Mouse (Mus musculus) gastrocnemius, adult 8-10 months (tissue): ENCODE results near the gene Lgals12. TPM values are rescaled to one million over a fixed set of nuclear protein-coding genes. Genes with fewer than 3 reads are reported as not detected.

ENCODE experiments used
- DNase-seq, 2 experiments: peaks; one replicate each; pipeline ENCODE4 v3.0.0; 2022; ENCODE audit warnings: low spot score in 2 of 2
- total RNA-seq, 4 experiments: library from RNA; stranded (reverse); gene quantifications; 2 replicates each; pipeline ENCODE4 v1.2.4; 2022

Gene Lgals12
- 1 to 10 TPM in 2 of 4 experiments, under 1 TPM in 2; 0.46 to 2.0 (median 1.2) TPM for total RNA-seq

DNA sequence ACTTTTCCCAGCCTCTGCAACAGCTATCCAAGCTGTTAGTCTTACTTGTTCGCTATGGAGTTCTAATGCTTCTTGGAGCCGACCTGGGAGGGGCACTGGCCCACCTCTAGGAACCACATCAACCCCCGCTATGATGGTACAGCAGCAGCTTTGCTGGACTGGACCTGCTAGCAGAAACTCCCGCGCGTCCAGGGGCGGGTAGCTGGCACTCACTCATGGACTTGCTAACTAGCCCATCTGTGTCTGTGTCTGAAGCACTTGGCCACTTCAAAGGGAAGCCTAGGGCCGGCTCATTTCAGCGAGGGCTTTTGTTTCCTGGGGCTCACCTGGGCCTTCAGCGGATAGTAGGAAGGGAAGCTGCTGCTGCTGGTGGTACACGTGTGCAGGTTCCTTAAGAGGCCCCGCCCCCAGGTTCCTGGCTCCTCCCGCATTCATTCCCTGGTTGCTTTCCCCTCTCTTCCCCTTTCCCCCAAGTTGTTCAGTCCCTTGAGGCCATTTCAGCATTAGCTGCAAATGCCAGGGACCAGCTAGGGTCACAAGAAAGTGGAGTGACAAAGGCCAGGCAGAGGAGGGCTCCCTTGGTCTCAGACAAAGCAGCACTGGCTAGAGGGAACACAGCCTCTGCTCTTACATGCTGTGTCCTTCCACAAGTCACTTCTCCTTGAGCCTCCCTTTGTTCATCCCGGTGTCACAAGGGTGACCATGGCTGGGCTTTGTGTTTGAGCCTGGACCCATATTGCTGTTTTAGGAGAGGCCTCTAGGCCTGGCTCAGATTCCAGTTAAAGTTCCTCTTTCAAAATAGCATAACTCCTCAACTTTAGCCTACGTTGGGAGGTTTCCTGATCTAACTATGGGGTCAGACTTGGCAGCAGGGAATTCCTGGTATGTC, at the start of gene Lgals12:
TSS of gene Lgals12 (minus strand) at position 393 of the 889 bp plus-strand sequence.
- no peak for DNase-seq

GRCm38 (mm10) chr19:7648913-7649666, 42.1 kb upstream of the Lgals12 start:
- no peak for DNase-seq

DNA sequence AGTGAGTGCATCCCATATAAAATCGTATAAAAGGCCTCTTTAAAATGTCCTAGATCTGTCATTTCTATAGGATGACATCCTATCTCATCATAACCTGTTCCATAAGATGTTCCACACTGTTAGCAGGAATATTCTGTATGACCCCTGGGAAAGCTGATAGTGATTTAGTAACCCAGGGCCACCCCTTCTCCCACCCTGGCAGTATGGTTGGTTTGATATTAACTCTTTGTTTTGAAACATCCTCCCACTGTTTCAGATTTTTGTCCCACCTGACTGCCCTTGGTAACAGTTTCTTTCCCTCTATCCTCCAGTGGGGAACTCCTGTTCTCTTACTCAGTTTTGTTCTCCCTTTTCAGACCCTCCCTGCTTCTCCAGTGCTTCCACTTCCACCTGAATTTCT, 26.8 kb upstream of the Lgals12 start:
- DNase-seq = no peak

DNA sequence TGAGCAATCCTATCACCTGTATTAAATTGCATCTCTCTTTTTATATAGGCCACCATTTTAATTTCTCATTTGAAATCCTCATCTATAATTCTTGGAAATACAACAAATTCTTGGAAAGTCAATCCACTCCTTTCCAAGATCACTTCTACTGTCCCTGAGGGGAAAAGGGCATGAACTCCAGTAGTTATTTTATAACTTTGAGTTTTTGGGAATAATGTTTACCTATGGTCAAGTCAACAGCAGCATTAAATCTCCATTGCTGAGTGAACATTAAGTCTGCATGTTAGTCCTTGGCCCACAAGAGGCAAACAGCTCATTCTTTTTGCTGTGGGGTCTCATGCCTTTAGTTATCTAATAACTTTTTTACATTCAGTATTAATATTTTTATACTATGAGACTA, 26.0 kb upstream of the Lgals12 start:
- DNase-seq = no peak

DNA sequence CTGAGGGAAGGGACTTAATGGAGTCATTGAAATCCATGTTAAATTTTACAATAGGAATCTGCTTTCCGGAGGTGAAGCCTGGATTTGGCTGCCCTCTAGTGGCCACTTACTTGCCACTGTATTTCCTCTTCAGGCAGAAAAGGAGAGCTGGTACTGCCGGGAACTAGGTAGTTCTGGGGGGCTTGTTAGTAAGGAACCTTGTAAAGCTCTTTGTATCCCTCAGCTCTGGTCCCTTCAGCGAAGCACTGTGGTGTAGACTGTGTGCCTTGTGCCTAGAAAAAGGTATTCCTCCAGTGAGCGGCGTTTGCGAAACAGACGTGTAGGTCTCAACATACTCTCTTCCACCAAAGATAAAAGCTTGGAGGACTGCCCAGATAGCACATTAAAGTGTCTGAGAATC, 10.7 kb upstream of the Lgals12 start:
- DNase-seq = peak in 1 of 2 experiments; percentile 22

DNA sequence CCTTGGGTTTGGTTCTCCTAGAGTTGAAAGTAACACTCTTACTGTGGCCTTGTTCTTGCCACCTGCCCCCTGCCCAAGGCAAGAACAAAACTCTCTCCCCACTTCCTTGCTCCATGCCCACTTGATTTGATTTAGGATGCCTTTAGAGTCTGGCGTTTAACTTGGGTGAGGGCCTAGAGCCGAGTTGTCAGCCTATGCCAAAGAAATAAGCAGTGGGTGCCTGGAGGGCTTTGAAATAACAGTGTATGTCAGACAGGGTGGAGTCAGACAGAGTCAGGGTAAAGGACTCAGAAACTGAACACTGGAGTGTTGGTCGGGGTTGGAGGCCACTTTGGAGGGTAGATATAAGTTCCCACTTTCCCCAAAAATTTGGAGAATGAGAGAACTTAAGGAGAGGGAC, 10.1 kb upstream of the Lgals12 start:
- DNase-seq = no peak

DNA sequence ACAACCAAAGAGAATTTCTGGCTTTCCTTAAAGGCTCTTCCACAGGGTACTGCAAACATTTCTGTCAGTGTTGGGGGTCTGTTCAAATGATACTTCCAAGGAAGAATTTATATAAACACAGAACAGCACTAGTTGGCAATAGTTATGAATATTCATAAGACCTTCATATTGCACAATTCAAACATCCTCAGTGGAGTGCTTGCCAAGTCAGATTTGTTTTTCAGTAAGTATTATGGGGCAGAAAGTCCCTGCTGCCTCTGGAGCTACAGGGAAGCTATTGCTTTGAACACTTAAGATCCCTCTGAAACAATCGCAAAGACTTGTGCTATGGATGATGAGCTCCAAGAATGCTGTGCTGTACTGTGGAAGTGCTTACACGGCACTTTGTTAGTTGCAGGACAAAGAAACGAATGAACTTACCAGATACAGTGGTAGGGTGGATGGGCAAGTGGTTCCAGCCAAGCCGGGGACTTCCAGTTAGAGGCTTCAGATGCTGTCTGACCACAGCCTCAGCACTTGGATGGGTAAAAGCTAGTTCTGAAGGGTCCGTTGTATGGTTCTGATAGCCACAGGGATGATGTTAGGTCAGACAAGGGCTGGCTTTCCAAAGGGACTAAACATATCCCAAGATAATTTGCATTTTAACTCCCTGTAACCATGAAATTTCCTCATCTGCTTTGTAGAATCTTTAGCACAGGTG, 9.4 kb upstream of the Lgals12 start:
- DNase-seq = no peak

DNA sequence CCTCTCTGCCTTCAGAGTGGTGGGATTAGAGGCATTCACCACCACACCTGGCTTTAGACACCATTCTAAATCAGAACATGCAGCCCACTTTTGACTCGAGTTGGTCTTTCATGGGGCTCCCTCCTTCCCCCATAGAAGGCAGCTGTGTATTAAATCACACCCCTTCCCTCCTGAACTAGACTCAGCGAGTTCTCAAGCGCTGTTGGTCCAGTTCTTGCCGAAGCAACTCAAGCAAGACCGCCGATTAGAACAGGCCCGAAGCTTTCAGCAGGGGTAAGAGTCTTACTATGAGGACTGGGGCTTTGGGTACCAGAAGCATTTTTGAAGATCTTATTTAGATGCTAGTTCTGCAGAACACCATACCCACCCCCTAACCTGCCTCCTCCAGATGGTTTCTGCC, 6.2 kb upstream of the Lgals12 start:
- no peak for DNase-seq

GRCm38 (mm10) chr19:7611942-7612757, 5.2 kb upstream of the Lgals12 start, which contains the start of gene Hrasls5:
TSS of gene Hrasls5 (plus strand) at chr19:7612541.
- DNase-seq = no peak

DNA sequence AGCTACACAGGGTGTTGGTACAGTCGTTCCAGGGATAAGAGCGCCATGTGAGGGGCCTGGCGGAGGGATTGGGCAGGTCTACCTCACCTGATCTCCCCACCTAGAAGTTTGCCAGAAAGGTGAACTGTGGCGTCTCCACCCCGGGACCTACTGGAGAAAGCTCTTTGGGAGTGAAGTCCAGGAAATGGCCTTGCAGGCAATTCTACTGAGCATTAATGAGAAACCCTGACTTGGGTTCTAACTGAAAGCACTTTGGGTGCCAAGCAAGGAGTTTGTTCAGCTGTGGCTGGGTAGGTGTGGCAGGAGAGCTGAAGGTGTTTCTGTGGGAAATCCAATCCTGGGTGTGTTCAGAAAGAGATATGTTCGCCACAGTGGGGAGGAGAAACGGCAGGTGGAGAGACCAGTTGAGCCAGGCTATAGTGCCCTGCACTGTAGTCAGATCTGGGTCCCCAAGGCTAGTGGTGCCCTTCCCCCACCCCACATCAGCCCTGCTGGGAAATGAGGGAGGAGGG, 753 bp upstream of the Lgals12 start:
- no peak for DNase-seq

DNA sequence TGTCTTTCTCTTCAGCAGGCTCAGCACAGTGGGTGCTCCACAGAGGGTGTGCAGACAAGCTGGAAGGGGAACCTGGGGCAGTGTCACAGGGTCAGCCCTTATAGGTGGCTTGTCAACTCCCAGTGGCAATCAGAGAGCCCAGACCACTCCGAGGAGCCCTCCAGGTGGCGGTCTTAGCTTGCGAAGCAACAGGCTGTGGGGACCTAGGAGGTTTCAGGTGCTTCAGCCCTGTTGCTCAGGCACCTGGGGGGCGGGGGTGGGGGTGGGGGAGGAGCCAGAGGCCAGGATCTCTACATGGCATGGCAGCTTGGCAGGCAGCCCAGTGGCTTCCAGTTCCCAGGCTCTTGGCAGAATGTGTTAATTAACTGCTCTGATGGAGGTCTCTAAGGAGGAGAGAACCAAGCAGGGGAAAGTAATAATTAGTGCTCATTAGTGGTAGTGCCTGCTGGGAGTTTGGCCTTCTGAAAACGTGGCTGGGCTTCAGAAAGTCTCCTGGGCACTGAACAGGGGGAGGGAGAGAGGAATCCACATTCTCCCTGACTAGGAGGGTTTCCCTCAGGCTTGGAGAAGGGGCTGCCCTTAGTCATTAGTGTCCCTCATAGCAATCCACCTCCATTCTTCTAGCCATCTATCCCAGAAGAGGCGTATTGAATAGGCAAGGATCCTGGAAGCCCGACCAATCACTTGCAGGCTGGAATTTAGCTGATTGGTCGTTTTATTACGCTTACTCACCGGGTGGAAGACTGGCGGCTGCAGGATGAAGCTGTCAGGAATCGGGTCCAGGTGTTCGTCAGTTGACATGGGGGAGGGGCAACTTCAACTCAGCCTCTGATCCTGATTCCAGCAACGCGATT, 836 bp downstream of the Lgals12 start:
- DNase-seq = no peak

DNA sequence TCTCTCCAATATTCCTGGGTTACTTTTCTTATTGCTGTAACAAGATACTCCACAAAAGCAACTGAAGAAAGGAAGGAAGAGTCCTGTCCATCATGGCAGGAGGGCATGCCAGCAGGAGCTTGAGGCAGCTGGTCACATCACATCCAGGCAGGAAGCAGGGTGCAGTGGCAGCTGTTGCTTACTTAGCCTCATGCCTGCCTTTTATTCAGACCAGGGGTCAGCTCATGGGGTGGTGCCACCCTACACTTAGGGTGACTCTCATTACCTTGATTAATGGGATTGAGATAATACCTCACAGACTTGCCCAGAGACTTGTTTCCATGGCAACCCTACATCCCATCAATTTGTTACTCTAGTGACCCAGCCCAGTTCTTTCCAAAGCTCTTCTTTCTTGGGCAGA, 2.0 kb downstream of the Lgals12 start:
- no peak for DNase-seq

DNA sequence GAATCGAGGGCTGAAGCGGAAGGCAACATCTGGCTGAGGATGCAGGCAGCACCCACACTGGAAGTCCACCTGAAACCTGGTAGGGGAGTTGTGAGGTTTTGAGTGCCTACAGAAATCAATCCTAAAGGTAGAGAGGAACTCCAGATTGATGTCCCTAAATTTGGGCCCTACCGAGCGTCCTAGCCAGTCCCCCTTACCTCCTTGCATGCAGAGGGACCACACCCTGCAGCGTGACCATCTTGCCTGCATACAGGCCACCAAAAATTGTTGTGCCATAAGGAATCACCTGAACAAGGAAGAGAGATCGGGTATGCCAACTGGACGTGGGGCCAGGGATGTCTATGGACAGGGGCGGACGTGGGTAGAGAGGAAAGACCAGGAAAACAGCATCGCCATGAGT, 2.9 kb downstream of the Lgals12 start:
- no peak for DNase-seq

DNA sequence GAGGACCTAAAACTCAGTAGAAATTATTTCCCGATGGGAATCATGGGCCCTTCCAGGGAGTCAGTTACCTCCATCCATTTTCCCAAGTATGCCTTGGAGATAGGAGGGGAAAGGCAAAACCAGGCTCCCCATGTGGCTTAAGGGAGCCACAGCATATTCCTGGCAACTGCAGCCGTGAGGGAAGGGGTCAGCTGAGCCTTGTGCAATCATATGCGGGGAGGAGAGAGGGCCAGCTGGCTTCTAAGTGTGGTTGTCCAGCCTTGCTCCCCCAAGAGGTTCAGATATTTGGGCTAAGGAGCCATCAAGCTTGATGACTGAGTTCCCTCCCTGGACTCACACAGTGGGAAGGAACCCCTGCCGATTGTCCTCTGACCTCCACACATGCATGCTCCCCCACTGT, 5.4 kb downstream of the Lgals12 start:
- DNase-seq = no peak

DNA sequence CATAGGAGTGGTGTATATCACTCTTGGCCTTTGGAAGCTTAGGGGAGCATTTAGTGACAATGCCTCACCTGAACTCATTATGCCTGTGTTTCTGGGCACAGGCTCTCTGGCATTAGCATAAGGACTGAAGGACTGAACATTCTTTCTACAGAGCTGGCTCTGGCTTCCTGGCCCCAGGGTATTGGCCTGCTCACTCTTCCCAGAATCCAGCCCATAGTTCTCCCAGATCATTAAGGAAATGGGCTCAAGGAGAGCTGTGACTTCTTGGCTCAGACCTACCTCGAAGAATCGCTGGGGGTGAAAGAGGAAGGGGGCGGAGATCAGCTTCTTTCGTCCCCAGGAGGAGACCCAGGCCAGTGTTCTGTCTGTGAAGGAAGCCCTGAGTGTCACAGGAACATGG, 8.5 kb downstream of the Lgals12 start:
- no peak for DNase-seq

DNA sequence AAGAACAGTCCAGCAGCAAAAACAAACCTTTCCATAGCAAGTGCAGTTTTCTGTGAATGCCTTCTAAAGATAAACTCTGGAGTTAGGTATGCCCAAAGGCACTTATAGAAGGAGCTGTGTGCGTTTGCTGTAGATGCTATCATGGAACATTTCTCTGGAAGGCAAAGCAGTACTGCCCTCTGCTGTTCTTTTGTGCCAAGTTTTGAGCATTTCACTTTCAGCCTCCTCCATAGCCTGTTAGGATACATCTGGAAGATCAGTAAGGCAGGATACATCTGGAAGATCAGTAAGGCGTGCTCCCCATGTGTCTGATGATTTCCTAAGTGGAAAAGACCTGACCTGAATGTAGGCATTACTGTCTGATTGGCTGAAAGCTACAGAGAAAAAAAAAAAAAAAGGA, 11.5 kb downstream of the Lgals12 start:
- no peak for DNase-seq

DNA sequence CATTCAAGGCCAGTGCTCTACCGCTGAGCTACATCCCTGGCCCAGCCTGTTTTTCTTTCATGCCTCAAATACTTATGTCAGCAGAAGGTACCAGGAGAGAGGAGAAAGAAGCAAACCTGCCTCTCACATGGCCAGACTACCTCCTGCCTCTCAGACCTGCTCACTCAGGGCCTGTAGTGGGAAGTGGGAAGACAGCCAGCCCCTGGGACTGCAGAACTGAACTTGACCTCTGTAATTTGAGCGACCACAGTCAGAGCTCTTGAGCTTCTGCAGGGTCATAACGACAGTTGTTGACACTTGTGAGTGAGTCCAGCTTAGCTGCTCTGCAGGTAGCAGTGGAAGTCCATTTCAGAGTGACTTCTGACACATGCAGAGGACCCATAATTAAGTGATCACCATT, 15.0 kb downstream of the Lgals12 start:
- DNase-seq = peak; percentile 50 to 62

DNA sequence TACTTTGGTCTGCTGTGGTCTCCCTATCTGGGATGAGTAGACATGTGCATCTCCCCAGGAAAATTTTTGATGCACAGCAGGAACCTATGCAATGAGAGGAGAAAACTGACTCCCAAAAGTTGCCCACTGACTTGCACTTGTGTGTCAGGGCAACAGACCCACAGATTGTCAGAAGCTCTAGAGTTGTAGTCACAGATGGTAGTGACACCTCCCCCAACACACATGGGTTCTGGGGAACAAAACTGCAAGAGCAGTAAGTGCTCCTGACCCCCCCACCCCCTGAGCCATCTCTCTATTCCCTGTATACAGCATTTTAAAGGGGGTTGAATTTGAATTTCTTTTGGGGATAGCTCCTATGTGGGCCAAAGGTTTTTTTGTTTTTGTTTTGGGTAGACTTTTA, 16.2 kb downstream of the Lgals12 start:
- no peak for DNase-seq

DNA sequence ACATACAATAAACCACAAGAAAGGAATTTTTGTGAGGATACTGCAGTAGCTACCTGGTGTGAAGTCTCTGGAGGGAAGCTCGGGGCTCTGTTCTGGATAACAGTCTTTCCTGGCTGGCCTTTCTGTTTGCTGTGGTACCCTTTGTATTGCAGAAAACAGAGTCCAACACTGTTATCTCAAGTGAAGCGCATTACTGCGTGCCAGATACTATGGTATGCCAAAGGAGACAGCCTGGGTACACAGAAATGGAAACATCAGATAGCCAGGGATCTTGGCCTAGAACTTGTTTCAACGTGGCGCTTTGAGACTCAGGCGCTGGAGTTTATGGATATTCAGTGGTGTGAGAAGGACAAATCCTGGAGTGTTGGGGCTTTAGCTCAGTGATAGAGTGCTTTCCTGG, 21.2 kb downstream of the Lgals12 start:
- DNase-seq = no peak

DNA sequence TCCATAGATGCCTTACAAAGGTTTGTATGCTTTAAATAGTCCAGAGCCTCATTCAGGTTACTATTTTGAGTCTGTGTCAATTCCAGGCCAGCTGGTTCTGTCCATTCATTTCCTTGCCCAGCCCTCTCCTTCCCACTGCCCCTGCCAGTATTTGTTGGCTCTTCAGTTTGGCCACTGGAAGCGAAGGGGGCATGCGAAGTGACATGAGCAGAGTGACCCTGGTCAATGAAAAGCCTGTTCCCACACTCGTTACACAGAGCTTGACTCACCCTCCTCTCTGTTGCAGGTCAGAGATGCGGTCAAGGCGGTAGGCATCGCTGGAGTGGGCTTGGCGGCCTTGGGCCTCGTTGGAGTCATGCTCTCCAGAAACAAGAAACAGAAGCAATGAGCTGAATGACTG, 21.7 kb downstream of the Lgals12 start:
- DNase-seq = no peak
